Mouse (Mus musculus) splenic B cell, adult 2 months (primary cell): Measurements from ENCODE around the gene Car4.
A peak's percentile ranks its signal among the peaks of the same experiment; 100 is the strongest.

Experiments
- DNase-seq: peaks from one replicate; pipeline ENCODE4 v3.0.0-alpha.2; 2011; ENCODE audit warnings: low read depth, low spot score
- H3K27me3 ChIP-seq: 2 replicates; pipeline ENCODE4 v1.6.1; 2012; ENCODE audit warnings: mild to moderate bottlenecking, low read length, moderate library complexity, mixed read lengths; ENCODE audit not compliant: control insufficient read depth, poor library complexity, insufficient read depth, severe bottlenecking
- H3K36me3 ChIP-seq: 2 replicates; pipeline ENCODE4 v1.6.1; 2012; ENCODE audit warnings: mild to moderate bottlenecking, low read length, moderate library complexity, mixed read lengths; ENCODE audit not compliant: control insufficient read depth, poor library complexity, insufficient read depth, severe bottlenecking

Gene Car4

DNA sequence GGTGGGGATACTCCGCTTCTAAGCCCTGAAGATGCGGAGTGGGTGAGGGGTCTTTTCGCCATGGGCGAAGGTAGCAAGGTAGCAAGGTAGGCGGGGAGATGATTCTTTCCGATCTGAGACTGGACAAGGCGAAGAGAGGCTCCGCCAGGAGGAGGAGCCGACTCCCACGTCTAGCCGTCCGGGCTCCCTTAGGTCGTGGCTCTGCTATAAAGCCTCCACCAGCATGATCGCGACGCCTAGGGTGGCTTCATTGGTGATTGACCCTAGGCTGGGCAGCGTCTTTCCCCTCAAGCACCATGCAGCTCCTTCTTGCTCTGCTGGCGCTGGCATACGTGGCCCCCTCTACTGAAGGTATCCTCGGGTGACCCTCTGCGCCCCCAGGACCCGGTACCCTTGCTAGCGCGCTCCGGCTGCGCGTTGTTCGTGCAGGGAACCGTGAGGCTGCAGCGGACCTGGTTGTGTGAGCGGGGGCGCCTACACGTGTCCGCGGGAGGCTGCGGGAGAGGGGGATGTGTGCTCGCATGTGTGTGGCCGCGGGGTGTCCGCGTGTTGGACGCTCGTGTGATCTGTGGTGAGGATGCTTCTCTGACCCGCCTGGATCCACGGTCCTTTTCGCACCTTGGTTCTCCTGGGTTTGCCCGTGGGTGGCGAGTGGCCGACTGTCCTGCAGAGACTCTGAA is at the start of gene Car4:
Gene Car4 (plus strand): TSS at position 196 of the 680 bp plus-strand sequence.
- Histone ChIP-seq H3K36me3 (no peaks in the 10 kb centered on the region), H3K27me3 (no peaks in the 10 kb centered on the region; the same call in 1 of the 2 replicates)
- no peak for DNase-seq

DNA sequence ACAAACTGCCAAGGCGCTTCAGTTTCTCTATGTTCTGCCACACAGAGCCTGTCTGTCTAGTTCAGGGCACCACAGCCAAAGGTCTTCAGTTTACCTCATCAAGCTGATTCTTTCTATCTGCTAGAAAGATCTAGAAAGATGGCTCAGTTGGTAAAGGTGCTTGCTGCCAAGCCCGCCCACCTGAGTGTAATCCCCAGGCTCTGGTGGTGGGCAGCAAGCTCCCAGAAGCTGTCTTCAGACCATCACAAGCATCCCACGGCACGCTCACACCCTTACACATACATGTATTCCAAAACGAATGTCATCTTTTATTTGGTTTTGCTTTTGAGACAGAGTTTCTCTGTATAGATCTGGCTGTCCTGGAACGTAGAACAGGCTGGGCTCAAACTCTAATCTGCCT is 49.1 kb upstream of the Car4 start:
- Histone ChIP-seq H3K36me3 (peaks cover 6% of the 10 kb centered on the region; the same call in 1 of the 2 replicates), H3K27me3 (no peaks in the 10 kb centered on the region)
- no peak for DNase-seq

DNA sequence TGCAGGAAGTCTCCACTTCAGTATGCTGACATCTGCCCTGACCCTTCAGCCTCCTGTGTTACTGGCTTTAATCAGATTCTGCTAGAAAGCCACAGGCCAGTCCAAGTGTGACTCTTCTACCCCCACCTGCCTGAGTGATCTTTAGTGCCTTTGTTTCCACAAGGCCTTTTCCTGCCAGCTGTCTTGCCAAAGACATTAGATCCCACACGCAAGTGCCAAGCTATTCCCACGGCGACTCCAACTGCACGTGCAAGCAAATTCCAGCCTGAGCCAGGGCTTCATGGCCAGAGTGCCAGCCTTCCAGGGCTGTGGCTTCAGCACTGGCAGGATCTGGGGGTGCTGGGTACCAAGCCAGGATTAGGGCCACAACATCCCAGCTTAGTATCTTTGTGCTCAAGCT is 47.2 kb upstream of the Car4 start:
- H3K27me3 ChIP-seq: no peaks in the 10 kb centered on the region
- DNase-seq: no peak
- H3K36me3 ChIP-seq: peaks cover 6% of the 10 kb centered on the region; the same call in 1 of the 2 replicates

DNA sequence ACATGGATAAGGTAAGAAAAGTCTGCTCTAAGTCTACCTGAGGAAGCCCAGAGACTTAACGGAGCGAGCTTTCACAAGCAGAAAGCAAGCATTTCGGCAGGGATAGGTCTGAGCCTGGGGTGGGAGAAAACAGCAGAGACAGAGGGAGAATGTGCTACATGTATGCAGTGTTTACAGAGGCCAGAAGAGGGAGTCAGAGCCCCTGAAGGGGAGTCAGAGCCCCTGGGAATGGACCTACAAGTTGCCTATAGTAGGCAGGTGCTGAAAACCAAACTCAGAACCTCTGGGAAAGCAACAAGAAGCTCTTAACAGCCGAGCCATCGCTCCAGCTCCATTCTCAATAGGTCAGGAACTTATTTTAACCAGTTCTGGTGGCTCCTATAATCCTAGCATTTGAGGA is 42.9 kb upstream of the Car4 start:
- peak; percentile 22 for DNase-seq
- no peaks in the 10 kb centered on the region for H3K27me3 ChIP-seq
- H3K36me3 ChIP-seq: peaks cover 4% of the 10 kb centered on the region; the same call in 1 of the 2 replicates

DNA sequence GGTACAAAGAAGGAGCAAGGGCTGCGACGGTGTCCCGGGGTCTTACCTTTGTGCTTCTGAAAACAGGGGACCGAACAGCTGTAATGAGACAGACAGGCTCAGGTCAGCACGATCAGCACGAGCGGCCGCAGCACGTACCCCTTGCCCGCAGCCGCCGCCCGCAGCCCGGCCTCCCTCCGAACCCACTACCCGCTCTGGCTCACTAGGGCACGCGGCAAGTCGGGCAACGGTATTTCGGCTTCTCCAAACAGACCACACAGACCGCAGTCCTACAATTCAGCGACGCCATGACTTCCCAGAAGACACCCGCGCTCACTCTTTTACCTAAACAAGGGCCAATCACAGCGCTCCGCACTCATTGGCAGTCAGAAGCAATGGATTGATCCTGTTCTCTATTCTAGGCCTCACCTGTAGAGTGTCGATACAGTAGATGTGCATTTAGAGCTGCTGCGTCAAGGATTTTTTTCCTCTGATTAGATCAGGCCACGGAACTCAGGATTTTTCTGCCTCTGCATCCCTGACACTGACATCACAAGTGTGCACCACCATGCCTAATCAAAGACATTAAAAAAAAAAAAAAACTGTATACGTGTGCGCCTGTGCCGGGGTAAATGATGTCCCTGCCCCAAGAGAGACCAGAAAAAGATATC is 41.4 kb upstream of the Car4 start, which contains the start of gene Znhit3:
Gene Znhit3 (minus strand): TSS at position 314 of the 650 bp plus-strand sequence.
- H3K27me3 ChIP-seq: no peaks in the 10 kb centered on the region
- peak; percentile 89 for DNase-seq
- H3K36me3 ChIP-seq: 0 out of 2 replicates have a peak, but pooled peaks cover 1% of the 10 kb centered on the region

DNA sequence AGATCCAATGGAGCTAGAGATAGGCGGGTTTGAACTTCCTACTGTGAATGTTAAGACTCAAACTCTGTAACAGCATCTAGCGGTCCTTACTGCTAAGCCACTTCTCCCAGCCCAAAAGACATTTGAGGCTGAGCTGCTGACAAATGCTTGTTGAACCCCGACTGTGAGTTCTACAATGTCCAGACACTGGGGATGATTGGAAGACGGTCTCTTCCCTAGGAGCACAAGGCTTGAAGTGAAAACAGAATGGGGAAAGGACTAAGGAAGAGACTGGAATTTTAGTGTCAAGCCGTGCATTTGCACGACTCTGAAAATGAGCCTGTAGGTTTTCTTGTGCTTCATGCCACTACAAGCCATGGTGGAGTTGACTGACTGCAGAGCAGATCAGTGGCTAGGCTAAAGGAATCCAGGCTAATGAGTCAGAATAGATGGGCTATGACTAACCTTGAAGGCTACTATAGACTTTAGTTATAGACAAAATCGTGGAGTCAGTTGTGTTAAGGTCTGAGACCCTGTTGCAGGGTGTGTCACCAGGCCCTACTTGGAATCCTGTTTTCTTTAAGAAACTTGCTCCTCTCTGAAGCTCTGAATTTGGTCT is 40.8 kb upstream of the Car4 start:
- DNase-seq: no peak
- H3K27me3 ChIP-seq: no peaks in the 10 kb centered on the region
- H3K36me3 ChIP-seq: no peaks in the 10 kb centered on the region

DNA sequence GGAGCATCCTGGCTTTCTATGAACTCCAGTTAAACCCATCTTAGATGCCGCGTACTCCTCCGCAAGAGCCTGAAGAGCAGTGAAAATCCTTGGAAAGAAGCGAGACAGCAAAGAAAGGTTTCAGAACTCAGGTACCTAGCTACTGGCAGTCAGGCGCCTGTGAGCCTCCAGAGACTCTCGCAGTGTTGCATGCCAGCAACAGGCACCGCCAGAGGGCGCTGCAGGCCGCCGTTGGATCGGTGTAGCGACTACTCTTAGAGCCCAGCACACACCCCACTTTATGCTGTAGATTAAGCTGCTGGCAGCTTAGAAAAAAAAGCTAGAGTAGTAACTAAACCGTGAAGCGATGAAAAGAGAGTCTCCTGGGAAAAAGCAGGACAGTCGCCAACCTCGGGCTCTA is 39.2 kb upstream of the Car4 start:
- H3K27me3 ChIP-seq: no peaks in the 10 kb centered on the region
- DNase-seq: peak; percentile 88
- H3K36me3 ChIP-seq: no peaks in the 10 kb centered on the region

DNA sequence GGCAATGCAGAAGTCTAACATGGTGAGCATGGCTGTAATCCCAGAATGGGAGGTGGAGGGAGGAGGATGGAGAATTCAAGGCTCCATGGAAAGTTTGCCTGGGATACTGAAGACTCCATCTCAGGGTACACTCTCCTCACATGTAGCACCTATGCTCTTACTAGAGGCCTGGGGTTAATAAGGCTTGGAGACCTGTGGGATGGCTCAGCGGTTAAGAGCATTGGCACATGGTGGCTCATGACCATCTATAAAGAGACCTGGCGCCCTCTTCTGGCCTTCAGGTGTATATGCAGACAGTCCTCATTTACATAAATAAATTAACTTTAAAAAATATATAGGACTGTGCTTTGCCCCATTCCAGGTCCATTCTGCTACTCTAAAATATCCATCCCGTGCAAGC is 38.3 kb upstream of the Car4 start:
- no peaks in the 10 kb centered on the region for H3K36me3 ChIP-seq
- DNase-seq: peak; percentile 80
- no peaks in the 10 kb centered on the region for H3K27me3 ChIP-seq

DNA sequence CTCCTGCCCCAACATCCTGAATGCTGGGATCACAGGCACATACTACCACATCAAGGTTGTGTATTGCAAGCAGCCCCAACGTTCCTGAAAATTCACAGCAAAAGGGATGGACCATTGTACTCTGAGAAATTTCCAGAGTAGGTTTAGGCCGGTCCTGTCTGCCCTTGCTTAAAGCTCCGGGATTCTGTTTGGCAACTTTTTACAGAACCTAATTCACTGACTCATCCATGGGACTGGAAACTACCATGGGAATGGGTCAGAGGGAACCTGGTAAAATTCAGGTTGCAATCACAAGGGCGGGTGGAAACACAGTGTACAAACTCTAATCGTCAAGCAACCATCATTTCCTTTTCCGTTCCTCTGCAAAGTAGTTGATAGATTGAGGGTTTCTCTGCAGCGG is 37.6 kb upstream of the Car4 start:
- no peak for DNase-seq
- Histone ChIP-seq H3K36me3 (no peaks in the 10 kb centered on the region), H3K27me3 (no peaks in the 10 kb centered on the region)

DNA sequence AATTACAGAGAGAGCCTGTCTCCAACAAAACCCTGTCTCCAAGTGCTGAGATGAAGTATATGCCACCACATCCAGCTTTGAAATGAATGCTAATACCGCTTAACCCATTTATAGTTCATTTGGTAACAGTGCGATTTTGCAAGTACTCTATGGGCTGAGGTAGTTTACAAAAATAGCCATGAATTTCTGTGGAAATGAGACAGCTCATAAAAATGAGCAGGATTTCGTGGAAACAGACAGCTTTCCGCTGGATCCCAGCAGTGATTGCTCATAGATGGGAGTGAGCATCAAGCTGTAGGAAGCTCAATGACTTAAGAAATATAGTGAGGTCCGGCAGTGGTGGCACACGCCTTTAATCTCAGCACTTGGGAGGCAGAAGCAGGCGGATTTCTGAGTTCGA is 36.6 kb upstream of the Car4 start:
- DNase-seq: no peak
- H3K36me3 ChIP-seq: no peaks in the 10 kb centered on the region
- no peaks in the 10 kb centered on the region for H3K27me3 ChIP-seq

DNA sequence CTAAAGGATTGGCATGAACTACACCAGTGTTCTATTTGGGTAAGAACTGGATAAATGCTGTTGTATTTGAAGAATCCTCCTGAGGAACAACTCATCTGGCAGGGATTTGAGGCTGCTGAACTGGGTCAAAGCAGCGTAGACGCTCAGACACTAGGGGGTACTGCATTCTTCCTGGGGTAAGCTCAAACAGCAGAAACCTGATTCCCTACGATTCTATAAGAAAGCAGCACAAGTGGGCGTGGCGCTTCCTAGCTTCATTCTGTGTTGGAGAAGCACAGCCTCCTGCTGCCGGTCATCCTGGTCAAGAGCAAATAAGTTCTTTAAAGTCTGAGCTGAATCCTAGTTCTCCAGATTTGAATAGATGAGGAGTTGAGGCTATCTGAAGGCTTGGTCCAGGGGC is 25.3 kb upstream of the Car4 start:
- no peaks in the 10 kb centered on the region for H3K27me3 ChIP-seq
- DNase-seq: no peak
- H3K36me3 ChIP-seq: no peaks in the 10 kb centered on the region

DNA sequence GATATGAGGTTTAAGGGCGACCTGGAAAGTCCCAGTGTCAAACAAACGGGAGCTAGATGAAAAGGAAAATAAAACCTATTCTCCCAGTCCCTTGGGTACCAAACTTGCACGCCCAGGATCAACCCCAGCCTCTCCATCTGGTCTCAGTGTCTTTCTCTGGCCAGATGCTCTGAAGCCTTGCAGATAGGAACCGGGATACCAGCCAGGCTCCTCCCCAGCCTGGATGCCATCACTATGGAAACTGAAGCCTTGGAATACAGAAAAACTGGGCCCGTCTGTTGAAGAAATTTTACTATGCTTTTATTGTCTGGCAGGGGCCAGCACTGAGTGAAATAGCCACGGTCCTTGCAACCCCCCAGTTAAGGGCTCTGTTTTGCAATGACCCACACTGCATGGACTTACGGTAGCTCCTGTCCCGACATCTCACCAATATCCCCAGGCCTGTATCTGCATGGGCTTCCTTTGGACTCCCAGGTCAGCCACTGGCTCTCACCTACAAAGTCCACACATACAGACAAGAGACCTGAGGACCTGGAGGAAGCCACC is 18.0 kb upstream of the Car4 start:
- Histone ChIP-seq H3K27me3 (no peaks in the 10 kb centered on the region; the same call in 1 of the 2 replicates), H3K36me3 (no peaks in the 10 kb centered on the region)
- no peak for DNase-seq

DNA sequence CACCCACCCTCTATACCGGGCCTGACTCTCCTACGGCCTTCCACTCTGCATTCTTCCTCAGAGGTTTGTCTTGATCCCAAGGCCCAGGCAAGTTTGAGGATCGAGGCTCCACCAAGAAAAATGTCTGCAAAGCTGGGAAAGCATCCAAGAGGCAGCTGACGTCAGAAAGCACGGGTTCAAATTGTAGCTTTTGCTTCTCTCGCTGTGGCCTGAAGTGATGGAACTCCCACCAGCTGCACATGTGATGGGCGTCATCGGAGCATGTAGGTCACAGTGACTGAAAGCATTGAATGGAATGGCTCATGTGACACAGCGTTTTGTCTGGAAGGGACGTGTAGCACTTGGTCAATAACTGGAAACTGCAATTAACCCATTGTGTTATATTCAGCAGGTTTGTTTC is 17.4 kb upstream of the Car4 start:
- Histone ChIP-seq H3K36me3 (no peaks in the 10 kb centered on the region), H3K27me3 (no peaks in the 10 kb centered on the region; the same call in 1 of the 2 replicates)
- no peak for DNase-seq

DNA sequence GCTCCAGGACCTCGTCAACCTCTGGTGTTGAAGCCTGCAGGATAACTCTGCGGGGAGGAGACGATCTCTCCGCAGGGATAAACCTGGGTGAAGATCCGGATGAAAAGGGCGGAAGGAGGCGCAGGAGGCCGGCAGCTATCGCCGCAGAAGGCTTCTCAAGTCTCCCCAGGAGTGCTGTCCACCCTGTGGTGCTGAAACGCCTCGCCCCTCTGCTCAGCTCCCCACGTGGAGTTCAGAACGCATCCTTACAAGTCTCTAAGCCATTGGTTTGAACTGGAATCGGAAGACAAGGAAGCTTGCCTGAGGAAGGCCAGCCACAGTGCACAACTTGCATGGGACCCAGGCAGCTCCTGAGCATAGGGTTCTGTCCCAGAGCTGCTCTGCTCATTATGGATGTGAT is 13.6 kb upstream of the Car4 start:
- Histone ChIP-seq H3K27me3 (no peaks in the 10 kb centered on the region), H3K36me3 (no peaks in the 10 kb centered on the region)
- DNase-seq: peak; percentile 26
